Mouse (Mus musculus) neural tube, embryonic 13.5 days (tissue): ENCODE measurements at regions not wholly inside any gene's neighbourhood (a gene's known extent, or its start where the extent isn't known, plus 50 kb on each side); places are given as distances from the start of the nearest gene placed in this dataset.

Experiments
- ATAC-seq: fragments of 200-750 bp; cut with Nextera tagmentation; 2 replicates; pipeline ENCODE4 v1.8.0; 2017; ENCODE audit warnings: low read depth, mild to moderate bottlenecking, moderate TSS enrichment, moderate library complexity
- H3K27ac ChIP-seq: fragments of 300-500 bp; sonication (generic); replicated peaks from 2 replicates; pipeline ENCODE4 v1.5.1; 2015; ENCODE audit warnings: moderate library complexity, mild to moderate bottlenecking, inconsistent platforms
- H3K27me3 ChIP-seq: fragments of 300-500 bp; sonication (generic); 2 replicates; pipeline ENCODE4 v1.6.1; 2015; ENCODE audit warnings: mild to moderate bottlenecking, inconsistent platforms
- H3K36me3 ChIP-seq: fragments of 300-500 bp; sonication (generic); 2 replicates; pipeline ENCODE4 v1.6.1; 2015; ENCODE audit warnings: mild to moderate bottlenecking, inconsistent platforms
- H3K4me1 ChIP-seq: fragments of 300-500 bp; sonication (generic); replicated peaks from 2 replicates; pipeline ENCODE4 v1.6.1; 2015; ENCODE audit warnings: inconsistent platforms
- H3K4me2 ChIP-seq: fragments of 300-500 bp; sonication (generic); 2 replicates; pipeline ENCODE4 v1.6.1; 2015; ENCODE audit warnings: inconsistent platforms, mild to moderate bottlenecking, moderate library complexity
- H3K4me3 ChIP-seq: fragments of 300-500 bp; sonication (generic); 2 replicates; pipeline ENCODE4 v1.5.1; 2015; ENCODE audit warnings: mild to moderate bottlenecking, inconsistent platforms
- H3K9ac ChIP-seq: fragments of 300-500 bp; sonication (generic); 2 replicates; pipeline ENCODE4 v1.6.1; 2015; ENCODE audit warnings: moderate library complexity, mild to moderate bottlenecking, inconsistent platforms
- H3K9me3 ChIP-seq: fragments of 300-500 bp; sonication (generic); 2 replicates; pipeline ENCODE4 v1.6.1; 2016; ENCODE audit warnings: inconsistent platforms
- WGBS: fragments of 180-500 bp; shearing (Covaris S2); methylation state at CpG from one replicate; pipeline ENCODE4 v1.1.7; 2015; 5-methylcytosine and 5-hydroxymethylcytosine counted together

DNA sequence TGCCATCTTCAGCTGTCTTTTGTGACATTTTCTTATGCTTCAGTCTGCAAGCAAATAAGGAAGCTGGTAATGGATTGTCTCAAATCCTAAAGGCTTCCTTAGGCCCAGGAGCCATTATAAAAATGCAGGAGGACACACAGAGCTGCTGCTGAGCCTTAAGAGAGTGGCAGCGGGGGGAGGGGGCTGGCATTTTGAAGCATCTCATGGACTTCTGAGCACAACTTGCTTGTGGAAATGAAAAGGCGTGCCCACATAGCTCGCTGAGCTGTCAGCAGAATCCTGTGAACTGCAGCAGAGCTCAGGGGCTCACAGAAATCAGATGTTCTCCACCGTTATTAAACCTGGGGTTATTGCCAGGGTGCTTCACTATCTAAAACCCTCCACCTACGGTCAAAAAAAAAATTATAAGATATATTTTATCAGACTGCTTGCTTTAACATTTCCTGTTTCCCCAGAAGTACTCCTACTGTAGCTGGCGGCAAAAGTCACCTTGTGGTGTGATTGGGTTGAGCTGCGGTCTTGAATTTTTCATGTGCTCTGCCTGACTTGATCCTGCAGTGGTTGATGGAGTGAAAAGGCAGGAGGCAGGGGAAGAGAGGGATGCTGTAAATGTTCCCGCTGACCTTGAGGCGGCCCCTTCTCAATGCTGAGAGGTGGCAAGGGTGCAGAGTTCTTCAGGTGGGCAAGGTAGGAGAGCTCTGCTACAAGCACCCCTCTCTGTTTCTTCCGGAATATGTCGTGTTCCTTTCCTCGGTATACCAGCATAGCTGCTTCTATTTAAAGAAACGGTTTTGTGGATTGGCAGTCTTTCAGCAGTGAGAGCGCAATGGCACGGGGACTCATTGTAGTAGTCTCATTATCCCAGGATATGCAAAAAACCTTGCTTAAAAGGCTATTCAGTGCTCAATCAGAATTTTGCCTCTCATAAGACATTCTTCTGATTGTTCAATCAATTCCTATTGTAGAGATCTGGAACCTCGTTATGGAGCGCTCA, 71.4 kb upstream of the Krr1 start:
- Histone ChIP-seq H3K4me2 (no peak overlapping the region), H3K4me3 (no peak overlapping the region), H3K27ac (peak overlapping the region; percentile 70), H3K9ac (0 out of 2 replicates have a peak overlapping the region, but pooled peaks have one; percentile 8), H3K27me3 (no peaks in the 10 kb centered on the region), H3K9me3 (no peaks in the 10 kb centered on the region), H3K4me1 (peaks cover 9% of the 10 kb centered on the region), H3K36me3 (no peaks in the 10 kb centered on the region)
- ATAC-seq: no peak
- 73% methylated on average over 17 of the region's 17 CpGs for WGBS

- Histone ChIP-seq H3K4me3 (no peak overlapping the region), H3K4me2 (no peak overlapping the region), H3K27ac (no peak overlapping the region), H3K27me3 (no peaks in the 10 kb centered on the region), H3K9ac (no peak overlapping the region), H3K4me1 (peaks cover 9% of the 10 kb centered on the region), H3K36me3 (no peaks in the 10 kb centered on the region), H3K9me3 (no peaks in the 10 kb centered on the region)
- ATAC-seq: no peak
- 96% methylated on average over 8 of the region's 8 CpGs for WGBS
These were observed 68.5 kb upstream of the Krr1 start for GRCm38 (mm10) chr10:111903956-111904355.

- 88% methylated on average over 5 of the region's 5 CpGs for WGBS
- no peaks in the 10 kb centered on the region for H3K36me3 ChIP-seq
- no peak for ATAC-seq
These were observed 64.6 kb upstream of the Krr1 start for GRCm38 (mm10) chr10:111907836-111908235.

GRCm38 (mm10) chr10:111912561-111912960, 59.9 kb upstream of the Krr1 start:
- H3K4me3 ChIP-seq: no peak overlapping the region
- 76% methylated on average over 6 of the region's 6 CpGs for WGBS
- no peaks in the 10 kb centered on the region for H3K9me3 ChIP-seq
- H3K9ac ChIP-seq: no peak overlapping the region
- no peak for ATAC-seq
- no peak overlapping the region for H3K4me2 ChIP-seq
- H3K27me3 ChIP-seq: no peaks in the 10 kb centered on the region
- H3K4me1 ChIP-seq: no peaks in the 10 kb centered on the region
- no peak overlapping the region for H3K27ac ChIP-seq
- H3K36me3 ChIP-seq: no peaks in the 10 kb centered on the region

More at GRCm38 (mm10) chr10:111907836-111908235, 64.6 kb upstream of the Krr1 start:
- Histone ChIP-seq H3K4me3 (no peak overlapping the region), H3K4me2 (no peak overlapping the region), H3K9me3 (no peaks in the 10 kb centered on the region), H3K27ac (no peak overlapping the region), H3K27me3 (no peaks in the 10 kb centered on the region), H3K9ac (no peak overlapping the region), H3K4me1 (no peaks in the 10 kb centered on the region)

- Histone ChIP-seq H3K4me3 (no peak overlapping the region), H3K4me2 (no peak overlapping the region), H3K9me3 (no peaks in the 10 kb centered on the region), H3K36me3 (no peaks in the 10 kb centered on the region), H3K27me3 (no peaks in the 10 kb centered on the region), H3K27ac (no peak overlapping the region), H3K9ac (no peak overlapping the region), H3K4me1 (no peaks in the 10 kb centered on the region)
- ATAC-seq: no peak
- WGBS: 69% methylated on average over 20 of the region's 20 CpGs
These were observed 59.2 kb upstream of the Krr1 start for GRCm38 (mm10) chr10:111913066-111913785.

- no peak overlapping the region for H3K4me3 ChIP-seq
- H3K4me1 ChIP-seq: no peaks in the 10 kb centered on the region
- no peak overlapping the region for H3K27ac ChIP-seq
- no peaks in the 10 kb centered on the region for H3K36me3 ChIP-seq
- no peak overlapping the region for H3K4me2 ChIP-seq
- no peak overlapping the region for H3K9ac ChIP-seq
- no peaks in the 10 kb centered on the region for H3K27me3 ChIP-seq
- ATAC-seq: no peak
- H3K9me3 ChIP-seq: no peaks in the 10 kb centered on the region
- WGBS: 85% methylated on average over 4 of the region's 4 CpGs
These were observed 58.2 kb upstream of the Krr1 start for GRCm38 (mm10) chr10:111914231-111914630.

DNA sequence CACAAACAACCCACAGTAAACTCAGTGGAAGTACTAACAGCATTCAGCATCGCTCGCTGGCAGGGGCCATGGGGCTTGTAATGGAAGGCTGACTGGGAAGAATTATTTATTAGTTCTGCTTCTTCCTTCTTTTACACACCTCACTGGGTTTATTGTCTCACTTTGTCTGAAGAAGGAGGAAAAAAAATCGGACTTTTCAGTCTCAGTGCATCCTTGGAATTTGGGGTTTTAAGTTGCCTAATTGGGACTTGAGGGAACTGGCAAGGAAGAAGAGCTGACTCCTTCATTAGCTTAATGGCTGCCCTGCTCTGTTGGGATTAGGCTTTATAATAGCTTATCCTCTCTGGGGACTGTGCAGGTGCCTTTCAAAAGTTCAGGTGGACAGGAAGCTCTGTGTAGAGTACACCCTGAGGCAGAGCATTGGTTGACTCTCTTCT, 54.4 kb upstream of the Krr1 start:
- H3K27ac ChIP-seq: no peak overlapping the region
- H3K4me3 ChIP-seq: no peak overlapping the region
- no peak overlapping the region for H3K4me2 ChIP-seq
- no peak overlapping the region for H3K9ac ChIP-seq
- no peaks in the 10 kb centered on the region for H3K27me3 ChIP-seq
- no peaks in the 10 kb centered on the region for H3K36me3 ChIP-seq
- H3K9me3 ChIP-seq: no peaks in the 10 kb centered on the region
- 22% methylated on average over 3 of the region's 3 CpGs for WGBS
- ATAC-seq: no peak
- H3K4me1 ChIP-seq: peaks cover 11% of the 10 kb centered on the region; the same call in 1 of the 2 replicates

- H3K4me3 ChIP-seq: no peak overlapping the region
- H3K4me2 ChIP-seq: no peak overlapping the region
- no peak for ATAC-seq
- WGBS: 91% methylated on average over 2 of the region's 2 CpGs
- no peak overlapping the region for H3K27ac ChIP-seq
- H3K9me3 ChIP-seq: no peaks in the 10 kb centered on the region
- no peaks in the 10 kb centered on the region for H3K27me3 ChIP-seq
- no peaks in the 10 kb centered on the region for H3K36me3 ChIP-seq
- peaks cover 19% of the 10 kb centered on the region for H3K4me1 ChIP-seq
- no peak overlapping the region for H3K9ac ChIP-seq
These were observed 53.0 kb upstream of the Krr1 start for GRCm38 (mm10) chr10:111919475-111919874.

GRCm38 (mm10) chr10:111921492-111921891, 51.0 kb upstream of the Krr1 start:
- Histone ChIP-seq H3K9ac (no peak overlapping the region), H3K27ac (no peak overlapping the region), H3K36me3 (no peaks in the 10 kb centered on the region), H3K27me3 (no peaks in the 10 kb centered on the region), H3K4me1 (peaks cover 30% of the 10 kb centered on the region), H3K4me2 (no peak overlapping the region), H3K4me3 (no peak overlapping the region), H3K9me3 (no peaks in the 10 kb centered on the region)
- no peak for ATAC-seq
- 82% methylated on average over 9 of the region's 9 CpGs for WGBS
